Mouse (Mus musculus) CD8-positive naive resting alpha-beta T cell, adult 57 days (primary cell): ENCODE data around the gene Ccdc7b. TPM values are rescaled to one million over a fixed set of nuclear protein-coding genes. Genes with fewer than 3 reads are reported as not detected.

Experiments
- total RNA-seq: library from RNA; stranded (reverse); gene quantifications from one replicate; pipeline ENCODE4 v1.2.4, GENCODE M21; 2023

Gene Ccdc7b
- total RNA-seq, result not detected

DNA sequence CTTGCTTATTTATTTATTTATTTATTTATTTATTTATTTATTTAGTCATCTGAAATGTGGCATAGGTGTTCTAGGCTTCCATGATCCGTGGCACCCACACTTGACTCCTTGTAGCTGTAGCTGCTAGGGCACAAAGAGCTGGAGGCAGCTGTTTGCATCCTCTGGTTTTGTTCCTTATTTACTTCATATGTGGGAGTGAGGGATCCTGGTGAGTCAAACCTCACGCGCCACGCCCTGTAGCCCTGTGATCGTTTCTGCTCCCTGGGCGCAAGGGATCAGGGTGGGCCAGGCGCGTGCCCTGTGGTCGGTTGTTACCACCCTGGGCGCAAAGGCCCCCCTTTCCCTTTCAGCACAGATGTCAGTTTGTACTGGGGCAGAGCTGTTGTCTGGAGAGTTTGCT lies at the start of gene Ccdc7b:
Gene Ccdc7b, plus strand, starts transcription at position 301 of the 400 bp plus-strand sequence.

DNA sequence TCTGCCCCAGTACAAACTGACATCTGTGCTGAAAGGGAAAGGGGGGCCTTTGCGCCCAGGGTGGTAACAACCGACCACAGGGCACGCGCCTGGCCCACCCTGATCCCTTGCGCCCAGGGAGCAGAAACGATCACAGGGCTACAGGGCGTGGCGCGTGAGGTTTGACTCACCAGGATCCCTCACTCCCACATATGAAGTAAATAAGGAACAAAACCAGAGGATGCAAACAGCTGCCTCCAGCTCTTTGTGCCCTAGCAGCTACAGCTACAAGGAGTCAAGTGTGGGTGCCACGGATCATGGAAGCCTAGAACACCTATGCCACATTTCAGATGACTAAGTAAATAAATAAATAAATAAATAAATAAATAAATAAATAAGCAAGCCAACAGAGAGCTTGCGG lies 1.5 kb upstream of the Ccdc7b start, which contains the start of gene Ccdc7a:
Gene Ccdc7a, minus strand, starts transcription at position 101 of the 400 bp plus-strand sequence.

DNA sequence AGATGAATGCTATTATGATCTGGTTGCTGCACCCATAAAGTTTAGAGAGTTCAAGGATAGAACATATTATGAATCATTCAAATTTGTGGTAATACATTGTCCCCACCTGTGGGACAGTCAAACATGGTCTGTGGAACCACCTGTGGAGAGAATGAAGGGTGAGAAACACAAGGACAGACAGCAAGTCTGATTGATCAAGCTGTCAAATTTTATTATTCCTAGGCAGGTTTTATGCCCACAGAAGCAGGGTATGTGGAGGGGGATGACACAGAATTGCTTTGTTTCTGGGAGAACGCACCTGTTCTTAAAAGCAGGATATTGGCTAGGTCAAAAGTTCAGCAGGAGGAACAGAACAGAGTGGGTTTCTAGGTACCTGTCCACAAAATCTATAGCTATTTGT lies 64.6 kb downstream of the Ccdc7b start, which contains the start of gene Gm10999:
Gene Gm10999, minus strand, starts transcription at position 101 of the 400 bp plus-strand sequence.

Other genes with a start within 250 kb of the Ccdc7b start
- gene Ccdc7a, start 1.6 kb upstream of the Ccdc7b start, total RNA-seq, result not detected
- not detected for gene Gm10999, start 64.5 kb downstream of the Ccdc7b start, total RNA-seq
- gene 2610044O15Rik8, start 167.3 kb downstream of the Ccdc7b start, total RNA-seq, result 9.0 TPM